Mouse (Mus musculus): ENCODE measurements at regions not wholly inside any gene's neighbourhood (a gene's known extent, or its start where the extent isn't known, plus 50 kb on each side); places are given as distances from the start of the nearest gene placed in this dataset.

GRCm38 (mm10) chr10:118984580-118984979, 114.6 kb upstream of the Dyrk2 start:
- WGBS: 87% methylated on average over 5 of the region's 5 CpGs
- no peaks in the 10 kb centered on the region for H3K36me3 ChIP-seq (replicated peaks)
- no peaks in the 10 kb centered on the region for H3K9me3 ChIP-seq
- H3K4me3 ChIP-seq: no peak overlapping the region
- no peaks in the 10 kb centered on the region for H3K27me3 ChIP-seq (replicated peaks)
- no peaks in the 10 kb centered on the region for H3K4me1 ChIP-seq
- no peak overlapping the region for H3K4me2 ChIP-seq
- no peak for ATAC-seq (replicated peaks)
- no peak overlapping the region for H3K27ac ChIP-seq
- no peak overlapping the region for H3K9ac ChIP-seq

GRCm38 (mm10) chr10:118981446-118981845, 111.4 kb upstream of the Dyrk2 start:
- Histone ChIP-seq H3K9ac (no peak overlapping the region), H3K27ac (no peak overlapping the region), H3K4me2 (no peak overlapping the region), H3K36me3 (replicated peaks) (no peaks in the 10 kb centered on the region), H3K9me3 (no peaks in the 10 kb centered on the region), H3K27me3 (replicated peaks) (peaks cover 6% of the 10 kb centered on the region; the same call in 1 of the 2 replicates), H3K4me3 (no peak overlapping the region), H3K4me1 (no peaks in the 10 kb centered on the region)
- no peak for ATAC-seq (replicated peaks)
- WGBS: 75% methylated on average over 5 of the region's 5 CpGs

GRCm38 (mm10) chr10:118979339-118979738, 109.3 kb upstream of the Dyrk2 start:
- no peak overlapping the region for H3K9ac ChIP-seq
- H3K4me2 ChIP-seq: no peak overlapping the region
- 57% methylated on average over 13 of the region's 13 CpGs for WGBS
- no peaks in the 10 kb centered on the region for H3K4me1 ChIP-seq
- no peak overlapping the region for H3K4me3 ChIP-seq
- H3K36me3 ChIP-seq (replicated peaks): no peaks in the 10 kb centered on the region
- ATAC-seq (replicated peaks): no peak
- peaks cover 6% of the 10 kb centered on the region; the same call in 1 of the 2 replicates for H3K27me3 ChIP-seq (replicated peaks)
- no peak overlapping the region for H3K27ac ChIP-seq
- H3K9me3 ChIP-seq: no peaks in the 10 kb centered on the region

- Histone ChIP-seq H3K9ac (no peak overlapping the region), H3K4me2 (no peak overlapping the region), H3K36me3 (replicated peaks) (no peaks in the 10 kb centered on the region), H3K27me3 (replicated peaks) (peaks cover 6% of the 10 kb centered on the region; the same call in 1 of the 2 replicates), H3K4me1 (no peaks in the 10 kb centered on the region), H3K4me3 (no peak overlapping the region), H3K9me3 (no peaks in the 10 kb centered on the region), H3K27ac (no peak overlapping the region)
- no peak for ATAC-seq (replicated peaks)
- 83% methylated on average over 10 of the region's 10 CpGs for WGBS
These were observed 108.3 kb upstream of the Dyrk2 start for GRCm38 (mm10) chr10:118978181-118978743.

GRCm38 (mm10) chr10:118976447-118976846, 106.4 kb upstream of the Dyrk2 start:
- no peak overlapping the region for H3K9ac ChIP-seq
- ATAC-seq (replicated peaks): no peak
- peaks cover 6% of the 10 kb centered on the region; the same call in 1 of the 2 replicates for H3K27me3 ChIP-seq (replicated peaks)
- H3K9me3 ChIP-seq: no peaks in the 10 kb centered on the region
- no peak overlapping the region for H3K4me2 ChIP-seq
- no peak overlapping the region for H3K27ac ChIP-seq
- H3K4me3 ChIP-seq: no peak overlapping the region
- WGBS: 77% methylated on average over 10 of the region's 10 CpGs
- H3K4me1 ChIP-seq: no peaks in the 10 kb centered on the region
- no peaks in the 10 kb centered on the region for H3K36me3 ChIP-seq (replicated peaks)

GRCm38 (mm10) chr10:118975772-118976171, 105.8 kb upstream of the Dyrk2 start:
- Histone ChIP-seq H3K4me3 (no peak overlapping the region), H3K4me2 (no peak overlapping the region), H3K27me3 (replicated peaks) (peaks cover 6% of the 10 kb centered on the region; the same call in 1 of the 2 replicates), H3K9me3 (no peaks in the 10 kb centered on the region), H3K9ac (no peak overlapping the region), H3K36me3 (replicated peaks) (no peaks in the 10 kb centered on the region), H3K4me1 (no peaks in the 10 kb centered on the region), H3K27ac (no peak overlapping the region)
- no peak for ATAC-seq (replicated peaks)
- whole genome bisulfite sequencing: 85% methylated on average over 2 of the region's 2 CpGs

- 30% methylated on average over 4 of the region's 4 CpGs for WGBS
- ATAC-seq (replicated peaks): no peak
- Histone ChIP-seq H3K9me3 (no peaks in the 10 kb centered on the region), H3K27me3 (replicated peaks) (no peaks in the 10 kb centered on the region; the same call in 1 of the 2 replicates), H3K36me3 (replicated peaks) (no peaks in the 10 kb centered on the region), H3K4me3 (no peak overlapping the region), H3K27ac (no peak overlapping the region), H3K4me2 (no peak overlapping the region), H3K4me1 (0 out of 2 replicates have a peak, but pooled peaks cover 2% of the 10 kb centered on the region), H3K9ac (no peak overlapping the region)
These were observed 103.3 kb upstream of the Dyrk2 start for GRCm38 (mm10) chr10:118973324-118973723.

- 97% methylated on average over 4 of the region's 4 CpGs for WGBS
- no peak overlapping the region for H3K4me3 ChIP-seq
These were observed 102.6 kb upstream of the Dyrk2 start for GRCm38 (mm10) chr10:118972626-118973025.

GRCm38 (mm10) chr10:118970457-118971175, 100.6 kb upstream of the Dyrk2 start:
- ATAC-seq (replicated peaks): no peak
- WGBS: 63% methylated on average over 14 of the region's 14 CpGs
- no peak overlapping the region for H3K9ac ChIP-seq
- H3K27me3 ChIP-seq (replicated peaks): no peaks in the 10 kb centered on the region
- H3K36me3 ChIP-seq (replicated peaks): no peaks in the 10 kb centered on the region
- H3K4me3 ChIP-seq: no peak overlapping the region
- no peaks in the 10 kb centered on the region for H3K9me3 ChIP-seq
- H3K27ac ChIP-seq: no peak overlapping the region
- no peak overlapping the region for H3K4me2 ChIP-seq
- 0 out of 2 replicates have a peak, but pooled peaks cover 2% of the 10 kb centered on the region for H3K4me1 ChIP-seq

More at GRCm38 (mm10) chr10:118972626-118973025, 102.6 kb upstream of the Dyrk2 start:
- no peak overlapping the region for H3K9ac ChIP-seq
- H3K4me2 ChIP-seq: no peak overlapping the region
- H3K4me1 ChIP-seq: 0 out of 2 replicates have a peak, but pooled peaks cover 2% of the 10 kb centered on the region
- ATAC-seq (replicated peaks): no peak
- H3K27me3 ChIP-seq (replicated peaks): no peaks in the 10 kb centered on the region
- no peaks in the 10 kb centered on the region for H3K36me3 ChIP-seq (replicated peaks)
- H3K9me3 ChIP-seq: no peaks in the 10 kb centered on the region
- H3K27ac ChIP-seq: no peak overlapping the region

GRCm38 (mm10) chr10:118961713-118962181, 91.7 kb upstream of the Dyrk2 start:
- Histone ChIP-seq H3K9ac (no peak overlapping the region), H3K27me3 (replicated peaks) (no peaks in the 10 kb centered on the region), H3K36me3 (replicated peaks) (no peaks in the 10 kb centered on the region), H3K4me2 (no peak overlapping the region), H3K9me3 (no peaks in the 10 kb centered on the region), H3K4me1 (peaks cover 18% of the 10 kb centered on the region), H3K27ac (no peak overlapping the region), H3K4me3 (no peak overlapping the region)
- WGBS: 13% methylated on average over 7 of the region's 7 CpGs
- peak; percentile 92 for ATAC-seq (replicated peaks)

- no peak for ATAC-seq (replicated peaks)
- WGBS: 47% methylated on average over 6 of the region's 6 CpGs
- Histone ChIP-seq H3K4me1 (peaks cover 18% of the 10 kb centered on the region), H3K9ac (no peak overlapping the region), H3K27me3 (replicated peaks) (no peaks in the 10 kb centered on the region), H3K36me3 (replicated peaks) (no peaks in the 10 kb centered on the region), H3K27ac (no peak overlapping the region), H3K4me3 (no peak overlapping the region), H3K9me3 (no peaks in the 10 kb centered on the region), H3K4me2 (no peak overlapping the region)
These were observed 90.1 kb upstream of the Dyrk2 start for GRCm38 (mm10) chr10:118960076-118960475.

GRCm38 (mm10) chr10:118959623-118960022, 89.6 kb upstream of the Dyrk2 start:
- H3K4me2 ChIP-seq: no peak overlapping the region
- H3K4me1 ChIP-seq: peaks cover 18% of the 10 kb centered on the region
- H3K27me3 ChIP-seq (replicated peaks): no peaks in the 10 kb centered on the region
- H3K4me3 ChIP-seq: no peak overlapping the region
- no peaks in the 10 kb centered on the region for H3K9me3 ChIP-seq
- ATAC-seq (replicated peaks): no peak
- WGBS: 23% methylated on average over 8 of the region's 8 CpGs
- no peak overlapping the region for H3K27ac ChIP-seq
- H3K36me3 ChIP-seq (replicated peaks): no peaks in the 10 kb centered on the region
- H3K9ac ChIP-seq: no peak overlapping the region

- H3K9ac ChIP-seq: no peak overlapping the region
- WGBS: 64% methylated on average over 9 of the region's 9 CpGs
- no peaks in the 10 kb centered on the region for H3K9me3 ChIP-seq
- H3K4me3 ChIP-seq: no peak overlapping the region
- ATAC-seq (replicated peaks): no peak
- no peaks in the 10 kb centered on the region for H3K27me3 ChIP-seq (replicated peaks)
- no peak overlapping the region for H3K27ac ChIP-seq
- no peaks in the 10 kb centered on the region for H3K36me3 ChIP-seq (replicated peaks)
- peaks cover 11% of the 10 kb centered on the region for H3K4me1 ChIP-seq
- H3K4me2 ChIP-seq: no peak overlapping the region
These were observed 86.3 kb upstream of the Dyrk2 start for GRCm38 (mm10) chr10:118956352-118956751.

Measured in midbrain, embryonic 15.5 days (tissue).